Comparison of ENCODE assay signal across 1 mouse cellular context in the genomic region with DNA sequence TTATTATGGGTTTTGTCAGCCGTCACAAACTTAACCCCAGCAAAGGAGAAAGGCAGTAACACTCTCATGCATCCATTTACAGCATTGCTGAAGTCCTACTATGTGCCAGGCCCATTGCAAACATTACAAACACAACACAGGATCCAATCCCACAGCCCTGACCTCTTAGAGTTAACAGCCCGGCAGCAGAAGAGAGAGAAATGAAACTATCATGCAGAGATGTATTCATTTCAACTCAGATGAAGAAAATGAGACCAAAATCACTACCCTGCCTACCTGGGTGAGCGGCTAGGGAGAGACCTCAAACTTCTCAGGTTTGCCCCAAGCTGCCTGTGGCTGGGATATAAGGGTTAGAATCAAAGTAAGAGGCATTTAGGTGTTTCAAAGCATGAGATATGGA.
TF ChIP-seq lines count a peak whose summit lies in the region.

No protein-coding gene starts in this region.

TF ChIP-seq in MEL, 35 proteins besides CTCF, POLR2A, EP300 and RAD21 (continued from another document):
- TF ChIP-seq HCFC1 (IDR thresholded peaks at IDR 0.05; ENCODE audit: low read depth, low read length) (no peak), USF1 (IDR thresholded peaks at IDR 0.05; ENCODE audit: low read depth, low read length) (no peak), MXI1 (IDR thresholded peaks at IDR 0.05; ENCODE audit: low read depth, low read length) (0 out of 2 replicates have a peak, but pooled peaks have one; percentile 12), BHLHE40 (IDR thresholded peaks at IDR 0.05; ENCODE audit: borderline replicate concordance, low read depth, low read length) (no peak), NELFE (IDR thresholded peaks at IDR 0.05; ENCODE audit: low read depth, low read length) (no peak), E2F4 (IDR thresholded peaks at IDR 0.05; ENCODE audit: borderline replicate concordance, low read depth, low read length) (no peak), TAL1 (IDR thresholded peaks at IDR 0.05; ENCODE audit: low read length) (no peak)
